Mouse (Mus musculus): ENCODE measurements around the gene Magi1. TPM values are rescaled to one million over a fixed set of nuclear protein-coding genes. Genes with fewer than 3 reads are reported as not detected.

The Magi1 gene
- polyA plus RNA-seq, 1 experiment, result 3.4 TPM

- no peak for TF ChIP-seq CEBPB (IDR thresholded peaks at IDR 0.05; ENCODE audit: insufficient read depth, poor library complexity, severe bottlenecking)
- no peak for TF ChIP-seq E2F4 (IDR thresholded peaks at IDR 0.05; ENCODE audit: insufficient read depth)
- no peak for TF ChIP-seq SRF (IDR thresholded peaks at IDR 0.05; ENCODE audit: control insufficient read depth, insufficient read length, low read depth)
- TF ChIP-seq TCF3 (IDR thresholded peaks at IDR 0.05; ENCODE audit: insufficient read length, low read depth), result no peak
- no peak for TF ChIP-seq REST (IDR thresholded peaks at IDR 0.05; ENCODE audit: insufficient read depth, insufficient read length)
- TF ChIP-seq MAX (IDR thresholded peaks at IDR 0.05; ENCODE audit: low read depth), result no peak
- TF ChIP-seq USF1 (IDR thresholded peaks at IDR 0.05; ENCODE audit: low read depth), result no peak
- no peak for TF ChIP-seq POLR2AphosphoS2 (IDR thresholded peaks at IDR 0.05; ENCODE audit: insufficient read length, low read depth)
- no peak for TF ChIP-seq TCF12 (IDR thresholded peaks at IDR 0.05; ENCODE audit: insufficient read depth, poor library complexity, severe bottlenecking)
- TF ChIP-seq POLR2A (IDR thresholded peaks at IDR 0.05; ENCODE audit: insufficient read length, low read depth), result no peak
- TF ChIP-seq MYOG (IDR thresholded peaks at IDR 0.05; ENCODE audit: control insufficient read depth in 1 of 3, insufficient read depth in 1 of 3, insufficient read length in 2 of 3, low read depth in 2 of 3), result no peak
- no peaks in the 10 kb centered on the region for H3K79me2 ChIP-seq (ENCODE audit: control insufficient read depth, insufficient read depth)
- no peaks in the 10 kb centered on the region for H3K27me3 ChIP-seq (ENCODE audit: control insufficient read depth, insufficient read depth, insufficient read length)
- H3ac ChIP-seq (ENCODE audit: control insufficient read depth, insufficient read length), result no peak overlapping the region
- H3K4me2 ChIP-seq (ENCODE audit: low read depth), result no peak overlapping the region
- H3K4me3 ChIP-seq, result no peak overlapping the region
- H3K36me3 ChIP-seq (ENCODE audit: control insufficient read depth, insufficient read depth), result no peaks in the 10 kb centered on the region
Observed at GRCm38 (mm10) chr6:94221750-94222149, 62.0 kb downstream of the Magi1 start.

- Histone ChIP-seq H3K36me3 (ENCODE audit: control insufficient read depth, insufficient read depth) (no peaks in the 10 kb centered on the region), H3K4me2 (ENCODE audit: low read depth) (no peak overlapping the region), H3K4me3 (no peak overlapping the region), H3ac (ENCODE audit: control insufficient read depth, insufficient read length) (no peak overlapping the region), H3K27me3 (ENCODE audit: control insufficient read depth, insufficient read depth, insufficient read length) (no peaks in the 10 kb centered on the region), H3K79me2 (ENCODE audit: control insufficient read depth, insufficient read depth) (peaks cover 4% of the 10 kb centered on the region)
- TF ChIP-seq POLR2A (IDR thresholded peaks at IDR 0.05; ENCODE audit: insufficient read length, low read depth) (no peak), MAX (IDR thresholded peaks at IDR 0.05; ENCODE audit: low read depth) (no peak), MYOG (IDR thresholded peaks at IDR 0.05; ENCODE audit: control insufficient read depth in 1 of 3, insufficient read depth in 1 of 3, insufficient read length in 2 of 3, low read depth in 2 of 3) (no peak), USF1 (IDR thresholded peaks at IDR 0.05; ENCODE audit: low read depth) (no peak), REST (IDR thresholded peaks at IDR 0.05; ENCODE audit: insufficient read depth, insufficient read length) (no peak), SRF (IDR thresholded peaks at IDR 0.05; ENCODE audit: control insufficient read depth, insufficient read length, low read depth) (no peak), CEBPB (IDR thresholded peaks at IDR 0.05; ENCODE audit: insufficient read depth, poor library complexity, severe bottlenecking) (no peak), MYOD1 (IDR thresholded peaks at IDR 0.05; ENCODE audit: control insufficient read depth in 1 of 3, insufficient read length in 2 of 3, low read depth in 2 of 3) (no peak), E2F4 (IDR thresholded peaks at IDR 0.05; ENCODE audit: insufficient read depth) (no peak), TCF12 (IDR thresholded peaks at IDR 0.05; ENCODE audit: insufficient read depth, poor library complexity, severe bottlenecking) (no peak), POLR2AphosphoS2 (IDR thresholded peaks at IDR 0.05; ENCODE audit: insufficient read length, low read depth) (no peak)
Observed at GRCm38 (mm10) chr6:94218076-94218475, 65.6 kb downstream of the Magi1 start.

GRCm38 (mm10) chr6:94215834-94216233, 67.9 kb downstream of the Magi1 start:
- H3K4me2 ChIP-seq (ENCODE audit: low read depth), result no peak overlapping the region
- TF ChIP-seq SRF (IDR thresholded peaks at IDR 0.05; ENCODE audit: control insufficient read depth, insufficient read length, low read depth) (no peak), TCF3 (IDR thresholded peaks at IDR 0.05; ENCODE audit: insufficient read length, low read depth) (no peak), TCF12 (IDR thresholded peaks at IDR 0.05; ENCODE audit: insufficient read depth, poor library complexity, severe bottlenecking) (no peak), MYOG (IDR thresholded peaks at IDR 0.05; ENCODE audit: control insufficient read depth in 1 of 3, insufficient read depth in 1 of 3, insufficient read length in 2 of 3, low read depth in 2 of 3) (no peak), REST (IDR thresholded peaks at IDR 0.05; ENCODE audit: insufficient read depth, insufficient read length) (no peak), POLR2A (IDR thresholded peaks at IDR 0.05; ENCODE audit: insufficient read length, low read depth) (no peak), USF1 (IDR thresholded peaks at IDR 0.05; ENCODE audit: low read depth) (no peak), E2F4 (IDR thresholded peaks at IDR 0.05; ENCODE audit: insufficient read depth) (no peak), POLR2AphosphoS2 (IDR thresholded peaks at IDR 0.05; ENCODE audit: insufficient read length, low read depth) (no peak), MYOD1 (IDR thresholded peaks at IDR 0.05; ENCODE audit: control insufficient read depth in 1 of 3, insufficient read length in 2 of 3, low read depth in 2 of 3) (no peak), MAX (IDR thresholded peaks at IDR 0.05; ENCODE audit: low read depth) (no peak), CEBPB (IDR thresholded peaks at IDR 0.05; ENCODE audit: insufficient read depth, poor library complexity, severe bottlenecking) (no peak)
- no peaks in the 10 kb centered on the region for H3K36me3 ChIP-seq (ENCODE audit: control insufficient read depth, insufficient read depth)
- H3K27me3 ChIP-seq (ENCODE audit: control insufficient read depth, insufficient read depth, insufficient read length), result no peaks in the 10 kb centered on the region
- H3K4me3 ChIP-seq, result no peak overlapping the region
- H3ac ChIP-seq (ENCODE audit: control insufficient read depth, insufficient read length), result no peak overlapping the region
- H3K79me2 ChIP-seq (ENCODE audit: control insufficient read depth, insufficient read depth), result peaks cover 4% of the 10 kb centered on the region

- H3K79me2 ChIP-seq (ENCODE audit: control insufficient read depth, insufficient read depth), result peaks cover 4% of the 10 kb centered on the region
- no peak overlapping the region for H3K4me2 ChIP-seq (ENCODE audit: low read depth)
- H3ac ChIP-seq (ENCODE audit: control insufficient read depth, insufficient read length), result no peak overlapping the region
- H3K27me3 ChIP-seq (ENCODE audit: control insufficient read depth, insufficient read depth, insufficient read length), result no peaks in the 10 kb centered on the region
- TF ChIP-seq SRF (IDR thresholded peaks at IDR 0.05; ENCODE audit: control insufficient read depth, insufficient read length, low read depth), result no peak
- TF ChIP-seq POLR2AphosphoS2 (IDR thresholded peaks at IDR 0.05; ENCODE audit: insufficient read length, low read depth), result no peak
- no peak for TF ChIP-seq MYOG (IDR thresholded peaks at IDR 0.05; ENCODE audit: control insufficient read depth in 1 of 3, insufficient read depth in 1 of 3, insufficient read length in 2 of 3, low read depth in 2 of 3)
- no peak for TF ChIP-seq MYOD1 (IDR thresholded peaks at IDR 0.05; ENCODE audit: control insufficient read depth in 1 of 3, insufficient read length in 2 of 3, low read depth in 2 of 3)
- no peak for TF ChIP-seq TCF12 (IDR thresholded peaks at IDR 0.05; ENCODE audit: insufficient read depth, poor library complexity, severe bottlenecking)
- TF ChIP-seq TCF3 (IDR thresholded peaks at IDR 0.05; ENCODE audit: insufficient read length, low read depth), result no peak
- no peak for TF ChIP-seq USF1 (IDR thresholded peaks at IDR 0.05; ENCODE audit: low read depth)
- TF ChIP-seq POLR2A (IDR thresholded peaks at IDR 0.05; ENCODE audit: insufficient read length, low read depth), result no peak
- no peak for TF ChIP-seq REST (IDR thresholded peaks at IDR 0.05; ENCODE audit: insufficient read depth, insufficient read length)
- no peak for TF ChIP-seq E2F4 (IDR thresholded peaks at IDR 0.05; ENCODE audit: insufficient read depth)
- TF ChIP-seq MAX (IDR thresholded peaks at IDR 0.05; ENCODE audit: low read depth), result no peak
- no peak for TF ChIP-seq CEBPB (IDR thresholded peaks at IDR 0.05; ENCODE audit: insufficient read depth, poor library complexity, severe bottlenecking)
- H3K36me3 ChIP-seq (ENCODE audit: control insufficient read depth, insufficient read depth), result no peaks in the 10 kb centered on the region
- no peak overlapping the region for H3K4me3 ChIP-seq
Observed at GRCm38 (mm10) chr6:94214895-94215538, 68.7 kb downstream of the Magi1 start.

Measured in myocyte (in vitro differentiated cells).